Mouse (Mus musculus): ENCODE data around the gene Adtrp.

Adtrp gene

DNA sequence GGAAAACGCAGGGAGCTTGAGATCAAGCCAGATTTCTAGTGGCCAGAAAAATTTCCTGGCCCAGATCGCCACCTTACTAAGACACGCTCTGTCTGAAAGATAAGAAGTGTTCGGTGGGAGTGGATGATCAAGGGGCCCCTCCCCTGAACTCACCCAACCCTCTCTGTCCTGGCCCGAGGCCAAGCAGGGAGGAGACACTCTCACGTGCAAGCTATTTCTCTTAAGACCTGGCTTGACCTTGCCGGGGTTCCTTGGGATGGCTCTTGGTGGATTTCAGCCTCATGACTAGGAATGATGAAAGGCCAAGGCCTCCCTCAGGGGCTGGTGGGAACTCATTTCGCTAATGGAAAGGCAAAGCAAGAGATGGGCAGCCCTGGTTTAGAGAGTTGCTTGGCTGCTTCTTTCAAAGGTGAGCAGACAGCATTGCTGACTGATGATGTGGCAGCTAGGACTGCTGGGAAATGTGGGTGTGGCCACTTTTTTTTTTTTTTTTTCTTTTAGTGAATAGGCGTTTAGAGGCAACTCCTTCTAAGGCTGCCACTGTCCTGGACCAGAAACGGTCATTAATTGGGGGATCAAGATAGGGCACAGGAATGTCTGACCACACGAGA, at the start of gene Adtrp:
Adtrp (minus strand) TSS at position 169 of the 611 bp plus-strand sequence.
- no peak for DNase-seq (ENCODE audit: low read depth, low spot score)

DNA sequence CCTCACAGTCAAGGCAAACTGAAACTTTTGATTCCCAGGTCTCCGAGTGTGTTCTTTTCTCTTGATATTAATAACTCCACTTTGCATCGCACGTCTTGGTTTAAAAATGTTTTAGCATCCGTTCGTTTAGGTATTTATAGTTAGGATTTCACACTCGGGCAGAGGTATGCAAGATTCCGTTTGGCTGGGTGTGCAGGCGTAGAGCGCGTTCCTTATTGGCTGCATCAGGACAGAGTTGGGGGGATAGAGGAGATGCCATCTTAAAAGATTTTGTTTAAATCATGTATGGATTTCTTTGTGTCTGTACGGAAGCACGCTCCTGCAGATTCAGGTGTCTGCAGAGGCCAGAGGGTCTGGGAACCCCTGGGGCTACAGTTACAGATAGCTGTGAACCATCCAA, 44.5 kb upstream of the Adtrp start:
- no peak for DNase-seq (ENCODE audit: low read depth, low spot score)

GRCm38 (mm10) chr13:41890618-41891017, 43.1 kb upstream of the Adtrp start:
- DNase-seq (ENCODE audit: low read depth, low spot score), result no peak

DNA sequence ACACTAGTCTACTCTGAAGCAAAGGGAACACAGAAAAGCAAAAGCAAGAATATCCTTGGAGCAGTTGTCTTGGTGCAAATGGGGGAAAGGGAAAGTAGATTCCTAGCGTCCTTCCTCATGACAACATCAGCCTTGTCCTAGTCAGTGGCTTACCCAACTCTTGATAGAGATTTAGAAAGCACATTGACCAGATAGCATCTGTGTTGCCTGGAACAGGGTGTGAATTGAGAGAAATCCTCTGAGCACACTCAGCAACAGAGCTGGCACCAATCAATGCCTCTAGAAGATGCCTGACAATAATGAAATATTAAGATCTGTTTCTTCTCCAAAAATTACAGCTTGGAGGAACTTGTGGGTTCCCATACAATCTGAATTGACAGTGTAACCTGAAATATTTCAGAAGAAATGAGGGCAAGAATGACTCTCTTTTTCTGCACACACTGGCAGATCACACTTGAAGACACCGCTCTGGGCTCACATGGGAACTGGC, 42.7 kb upstream of the Adtrp start:
- no peak for DNase-seq (ENCODE audit: low read depth, low spot score)

DNA sequence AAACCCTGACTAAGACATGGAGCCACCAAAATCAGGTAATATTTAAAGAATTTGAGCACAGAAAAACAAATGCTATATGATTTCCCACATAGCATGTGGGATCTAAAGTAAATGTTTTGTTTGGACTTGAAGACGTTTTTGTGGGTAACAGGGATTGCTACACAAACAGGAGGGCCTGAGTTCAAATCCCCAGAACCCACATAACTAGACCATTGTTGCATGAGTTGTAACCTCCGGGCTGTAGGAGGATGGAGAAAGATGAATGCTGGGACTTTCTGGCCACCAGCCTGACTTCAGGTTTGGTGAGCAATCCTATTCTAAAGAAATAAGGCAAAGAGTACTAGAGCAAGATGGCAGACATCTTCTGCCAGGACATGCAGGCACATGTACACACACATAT, 41.2 kb upstream of the Adtrp start:
- DNase-seq (ENCODE audit: low read depth, low spot score), result no peak

- no peak for DNase-seq (ENCODE audit: low read depth, low spot score)
Measured at GRCm38 (mm10) chr13:41886120-41886519, 38.6 kb upstream of the Adtrp start.

DNA sequence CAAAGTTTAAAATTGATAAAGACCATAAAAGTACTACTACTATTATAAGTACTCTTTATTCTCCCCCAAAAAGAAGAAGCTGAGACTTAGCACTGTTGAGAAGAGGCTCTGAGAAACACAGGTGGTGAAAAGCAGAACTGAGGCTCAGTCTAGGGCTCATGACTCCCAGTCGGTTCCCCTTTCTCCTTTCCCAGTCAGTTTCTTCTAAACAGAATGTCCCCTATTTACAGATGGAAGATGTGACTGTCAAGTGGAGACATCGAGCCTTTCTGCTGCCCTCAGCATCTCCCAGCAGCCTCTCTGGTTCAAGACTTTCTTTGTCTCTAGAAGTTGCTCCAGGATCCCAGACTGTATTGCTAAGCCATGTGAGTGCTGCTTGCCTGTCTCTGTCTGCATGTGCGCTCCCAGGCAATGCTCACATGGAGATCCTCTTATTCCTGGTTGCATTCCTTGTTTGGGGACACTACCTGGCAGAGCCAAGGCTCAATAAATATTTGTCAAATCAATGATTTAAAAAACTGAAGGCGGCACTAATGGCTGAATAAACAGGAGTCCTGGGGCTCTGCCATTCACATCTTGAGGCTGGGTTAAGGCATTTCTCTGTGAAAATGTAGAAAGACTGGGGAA, 36.3 kb upstream of the Adtrp start:
- DNase-seq (ENCODE audit: low read depth, low spot score), result peak; percentile 89

DNA sequence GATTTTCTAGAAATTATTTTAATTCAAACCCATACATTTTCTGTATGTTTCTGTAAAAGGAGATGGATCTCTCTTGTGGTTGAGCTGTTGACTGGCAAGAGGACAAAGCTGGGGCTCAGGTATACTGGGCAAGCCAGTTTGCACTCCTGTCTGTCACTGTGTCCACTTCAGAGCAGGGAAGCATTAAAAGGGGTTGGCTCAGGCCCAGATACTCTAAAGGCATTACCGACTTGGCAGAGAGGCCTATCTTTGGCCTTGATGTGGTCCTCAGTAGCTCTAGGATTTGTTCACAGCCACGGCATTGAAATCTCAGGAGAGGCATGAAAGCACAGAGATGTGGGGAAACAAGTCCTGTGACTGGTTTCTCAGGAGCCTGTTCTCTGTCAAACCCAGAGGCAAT, 33.7 kb upstream of the Adtrp start:
- no peak for DNase-seq (ENCODE audit: low read depth, low spot score)

DNA sequence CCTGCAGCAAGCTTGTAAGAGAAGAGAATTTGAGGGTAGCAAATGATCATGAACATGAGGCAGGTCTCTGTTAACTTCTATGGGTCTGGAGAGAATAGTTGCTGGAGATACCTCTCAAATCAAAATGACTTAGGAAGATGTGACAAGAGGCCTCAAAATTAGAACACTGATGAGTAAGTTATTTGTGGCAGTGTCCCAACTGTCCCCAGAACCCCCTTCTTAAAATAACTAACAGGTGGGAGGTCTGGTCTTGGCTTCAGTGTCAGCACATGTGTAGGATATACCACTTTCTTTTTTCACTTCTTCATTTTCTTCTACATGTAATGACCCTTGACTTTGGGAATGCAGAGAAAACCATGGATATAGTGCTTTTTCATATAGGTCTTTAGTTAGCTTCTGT, 33.0 kb upstream of the Adtrp start:
- DNase-seq (ENCODE audit: low read depth, low spot score), result peak; percentile 46

DNA sequence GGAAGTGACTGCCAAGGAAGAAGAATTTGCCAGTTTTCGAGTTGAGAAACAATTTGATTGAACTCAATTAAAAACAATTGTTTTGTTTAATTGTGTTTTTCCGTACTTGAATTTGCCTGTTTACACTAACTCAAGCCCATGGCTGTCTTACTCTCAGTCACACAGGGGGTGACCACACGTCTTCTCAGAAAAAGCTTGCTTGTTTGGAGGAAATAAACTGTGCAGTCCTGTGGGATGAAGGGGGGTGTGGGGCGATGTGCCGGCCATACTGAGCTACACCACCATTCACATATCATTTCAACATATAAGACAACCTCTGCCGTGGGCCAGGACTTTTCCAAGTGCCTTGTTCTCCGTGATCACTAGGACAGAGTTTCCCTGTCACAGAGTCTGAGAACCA, 25.2 kb upstream of the Adtrp start:
- DNase-seq (ENCODE audit: low read depth, low spot score), result no peak

GRCm38 (mm10) chr13:41872161-41872562, 24.7 kb upstream of the Adtrp start:
- no peak for DNase-seq (ENCODE audit: low read depth, low spot score)

DNA sequence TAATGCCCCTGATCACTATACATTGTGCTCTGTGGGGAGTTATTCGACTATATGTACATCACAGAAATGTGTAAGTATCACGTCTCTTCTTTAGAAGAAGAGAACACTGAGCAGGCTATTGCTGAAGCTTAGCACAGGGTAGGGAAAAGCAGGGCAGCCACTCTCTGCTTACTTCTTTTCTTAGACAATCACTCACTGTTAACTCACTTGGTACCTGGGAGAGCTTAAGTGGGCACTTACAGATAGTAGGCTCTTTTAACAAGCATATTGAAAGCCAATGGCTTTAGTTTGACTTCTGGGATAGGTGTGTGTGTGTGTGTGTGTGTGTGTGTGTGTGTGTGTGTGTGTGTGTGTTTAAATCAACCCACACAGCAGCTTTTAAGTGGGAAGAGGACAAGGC, 20.0 kb upstream of the Adtrp start:
- DNase-seq (ENCODE audit: low read depth, low spot score), result no peak

DNA sequence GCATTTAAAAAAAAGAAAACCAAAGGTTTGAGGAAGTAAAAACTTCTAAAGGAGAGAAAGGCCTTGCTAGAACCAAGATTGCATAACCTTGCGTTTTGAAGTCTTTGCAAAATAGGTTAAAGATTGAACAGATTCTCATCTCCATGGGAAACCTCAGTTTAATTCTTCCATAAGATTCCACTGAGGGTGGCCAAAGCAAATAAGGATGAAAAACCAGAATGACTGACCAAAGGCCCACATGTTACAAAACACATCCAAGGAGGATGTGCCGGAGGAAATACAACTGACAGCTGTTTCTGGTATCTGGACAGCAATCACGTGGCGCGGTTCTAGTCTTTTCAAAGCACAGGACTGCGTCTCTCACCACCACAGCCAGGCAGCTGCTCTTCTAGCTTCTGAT, 18.1 kb upstream of the Adtrp start:
- DNase-seq (ENCODE audit: low read depth, low spot score), result no peak

- DNase-seq (ENCODE audit: low read depth, low spot score), result no peak
Measured at GRCm38 (mm10) chr13:41865071-41865470, 17.6 kb upstream of the Adtrp start.

GRCm38 (mm10) chr13:41860603-41861405, 13.3 kb upstream of the Adtrp start:
- no peak for DNase-seq (ENCODE audit: low read depth, low spot score)

GRCm38 (mm10) chr13:41855206-41856185, 8.0 kb upstream of the Adtrp start:
- DNase-seq (ENCODE audit: low read depth, low spot score), result peak; percentile 11

DNA sequence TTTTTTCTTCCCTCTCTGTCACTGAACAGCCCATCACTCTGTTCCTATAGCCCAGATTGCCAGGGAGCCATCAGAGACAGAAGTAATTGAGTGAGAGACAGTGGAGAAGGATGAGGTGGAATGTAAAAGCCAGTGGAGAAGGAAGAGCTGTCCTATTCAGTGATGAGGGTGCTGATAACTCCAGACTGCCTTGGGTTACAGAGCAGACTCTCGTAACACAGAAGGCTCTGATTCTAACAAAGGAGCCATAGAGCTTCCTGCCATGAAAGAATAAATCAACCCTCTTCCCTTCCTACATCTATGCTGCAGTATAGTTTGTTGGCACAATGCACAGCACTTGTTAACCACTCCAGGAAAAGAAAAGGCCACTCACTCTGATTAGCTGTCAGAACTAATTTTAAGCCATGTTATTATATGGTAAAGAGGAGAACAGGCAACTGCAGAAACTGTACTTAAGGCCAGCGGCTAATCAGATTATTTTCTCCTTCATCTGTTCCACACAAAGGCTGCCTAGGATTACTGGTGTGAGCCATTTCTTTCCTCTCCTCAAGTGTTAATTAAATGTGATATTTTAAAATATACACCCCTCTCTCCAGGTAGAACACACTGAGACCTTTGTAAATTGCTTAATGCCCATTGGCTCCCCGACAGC, 3.4 kb upstream of the Adtrp start:
- no peak for DNase-seq (ENCODE audit: low read depth, low spot score)

GRCm38 (mm10) chr13:41846516-41846915, 968 bp downstream of the Adtrp start:
- DNase-seq (ENCODE audit: low read depth, low spot score), result no peak

GRCm38 (mm10) chr13:41845013-41845412, 2.5 kb downstream of the Adtrp start:
- DNase-seq (ENCODE audit: low read depth, low spot score), result no peak

DNA sequence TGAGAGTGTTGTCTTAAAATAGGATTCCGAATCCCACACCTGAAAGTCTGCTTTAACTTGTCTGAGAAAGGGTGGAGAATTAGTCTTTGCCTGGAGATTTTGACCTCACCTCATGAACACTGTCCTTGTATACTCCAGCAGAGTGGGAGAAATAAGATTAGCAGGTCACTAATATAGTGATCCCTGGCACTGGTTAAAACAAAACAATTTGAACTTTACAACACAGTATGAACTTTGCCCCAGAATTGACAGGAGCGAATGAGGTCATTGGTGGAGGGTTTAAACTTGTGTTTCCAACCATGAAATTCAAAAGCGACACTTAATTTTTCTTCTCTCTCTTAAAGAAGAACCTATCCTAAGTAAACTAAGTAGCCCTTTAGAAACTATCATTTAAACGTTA, 3.4 kb downstream of the Adtrp start:
- DNase-seq (ENCODE audit: low read depth, low spot score), result no peak

GRCm38 (mm10) chr13:41833614-41834139, 13.8 kb downstream of the Adtrp start:
- DNase-seq (ENCODE audit: low read depth, low spot score), result no peak
